Mouse (Mus musculus): Measurements from ENCODE around the gene Pdcd2l.
"Not testable (repeated sequence)": the region's sequence is repeated elsewhere in the genome, so short reads cannot be mapped to it uniquely, and the experiment has no call there.

- not testable (repeated sequence) for TF ChIP-seq CTCF (IDR thresholded peaks at IDR 0.05; ENCODE audit: low read depth, low read length); POLR2A (IDR thresholded peaks at IDR 0.05; ENCODE audit: extremely low read depth, insufficient read depth, low read length)
These were observed 5.7 kb upstream of the Pdcd2l start for GRCm38 (mm10) chr7:34202147-34202546.
